Mouse (Mus musculus): ENCODE measurements around the gene Chdh.

The Chdh gene

GRCm38 (mm10) chr14:30011886-30012560 is 3.2 kb downstream of the Chdh start:
- DNase-seq (ENCODE audit: extremely low spot score), result no peak

GRCm38 (mm10) chr14:30014487-30014886 is 5.7 kb downstream of the Chdh start:
- no peak for DNase-seq (ENCODE audit: extremely low spot score)

GRCm38 (mm10) chr14:30015008-30015407 is 6.2 kb downstream of the Chdh start:
- no peak for DNase-seq (ENCODE audit: extremely low spot score)

- no peak for DNase-seq (ENCODE audit: extremely low spot score)
Observed at GRCm38 (mm10) chr14:30016666-30017065, 7.8 kb downstream of the Chdh start.

- DNase-seq (ENCODE audit: extremely low spot score), result no peak
Observed at GRCm38 (mm10) chr14:30017794-30018462, 9.1 kb downstream of the Chdh start.

GRCm38 (mm10) chr14:30018463-30018801 is 9.6 kb downstream of the Chdh start:
- no peak for DNase-seq (ENCODE audit: extremely low spot score)

- no peak for DNase-seq (ENCODE audit: extremely low spot score)
Observed at GRCm38 (mm10) chr14:30018846-30019245, 10.0 kb downstream of the Chdh start.

DNA sequence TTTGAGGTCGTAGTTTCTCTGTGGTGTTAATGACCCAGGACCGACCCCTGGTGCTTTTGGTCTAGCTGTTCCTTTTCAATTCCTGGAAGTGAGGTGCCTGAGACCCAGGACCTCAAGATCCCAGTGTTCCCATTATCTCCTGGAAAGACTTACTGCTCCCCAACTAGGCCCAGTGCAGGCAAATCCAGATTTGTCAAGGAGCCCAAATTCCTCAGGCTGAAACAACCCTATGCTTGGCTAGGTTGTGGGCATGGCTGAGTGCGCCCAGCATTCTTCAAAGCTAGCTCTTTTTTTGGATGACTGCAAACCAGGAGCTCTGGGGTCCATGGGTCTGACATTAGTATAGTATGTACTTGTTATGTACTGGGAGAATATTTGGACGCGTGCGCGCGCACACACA is 10.6 kb downstream of the Chdh start:
- no peak for DNase-seq (ENCODE audit: extremely low spot score)

GRCm38 (mm10) chr14:30019792-30020575 is 11.2 kb downstream of the Chdh start:
- DNase-seq (ENCODE audit: extremely low spot score), result no peak

- no peak for DNase-seq (ENCODE audit: extremely low spot score)
Observed at GRCm38 (mm10) chr14:30022471-30022870, 13.6 kb downstream of the Chdh start.

DNA sequence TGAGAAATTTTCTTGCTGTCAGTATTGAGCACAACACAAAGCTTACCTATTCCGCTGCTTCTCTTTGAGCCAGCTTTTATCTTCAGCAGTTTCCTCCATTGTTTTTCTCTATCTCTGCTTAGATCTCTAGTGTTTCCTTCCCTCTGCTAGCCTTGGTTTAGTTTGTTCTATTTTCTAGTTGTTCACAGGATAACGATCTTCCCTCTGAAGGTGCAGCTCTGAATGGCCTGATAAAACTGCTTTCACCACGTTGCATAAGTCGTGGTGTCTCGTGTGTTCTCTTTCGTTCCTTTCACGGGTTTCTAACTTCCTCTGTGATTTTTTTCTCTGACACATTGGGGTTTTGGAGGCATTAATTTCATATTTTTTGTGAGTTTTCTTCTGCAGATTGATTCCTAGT is 15.6 kb downstream of the Chdh start:
- no peak for DNase-seq (ENCODE audit: extremely low spot score)

DNA sequence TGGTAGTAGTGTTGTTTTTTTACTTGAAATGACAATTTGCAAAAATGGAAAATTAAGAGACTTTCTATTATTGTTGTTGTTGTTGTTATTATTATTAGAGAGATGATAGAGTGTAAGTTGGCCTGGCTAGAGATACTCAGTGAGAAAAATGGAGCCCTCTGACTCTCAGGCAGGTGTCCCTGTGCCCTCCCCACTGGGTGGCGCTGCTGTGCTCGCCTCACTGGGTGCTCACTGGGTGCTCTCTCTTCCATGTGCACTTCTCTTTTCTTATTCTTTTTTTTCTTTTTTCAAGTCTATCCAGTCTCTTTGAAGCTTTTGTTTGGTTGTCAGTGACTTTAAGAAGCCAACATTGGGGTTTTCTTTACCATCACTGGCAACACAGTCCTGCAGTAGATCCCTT is 18.6 kb downstream of the Chdh start:
- DNase-seq (ENCODE audit: extremely low spot score), result no peak

- no peak for DNase-seq (ENCODE audit: extremely low spot score)
Observed at GRCm38 (mm10) chr14:30033405-30033804, 24.6 kb downstream of the Chdh start.

DNA sequence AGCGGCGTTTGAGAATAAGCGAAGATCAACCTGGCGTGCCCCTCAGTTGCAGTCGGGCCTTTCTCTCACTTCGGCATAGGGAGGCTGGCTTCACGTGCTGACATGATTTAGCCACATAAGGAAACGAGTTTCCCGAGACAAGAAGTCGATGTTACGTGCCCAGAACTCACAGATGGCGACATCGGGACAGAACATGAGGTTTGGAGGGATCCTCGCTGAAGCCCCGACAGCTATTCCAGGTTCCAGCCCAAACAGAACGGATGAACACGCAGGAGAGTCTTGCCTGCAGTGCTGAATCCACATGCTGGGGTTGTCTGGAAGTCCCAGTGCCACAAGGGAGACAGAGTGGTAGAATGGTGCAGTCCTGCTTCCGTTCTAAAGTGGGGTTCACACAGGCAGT is 29.6 kb downstream of the Chdh start:
- DNase-seq (ENCODE audit: extremely low spot score), result no peak

DNA sequence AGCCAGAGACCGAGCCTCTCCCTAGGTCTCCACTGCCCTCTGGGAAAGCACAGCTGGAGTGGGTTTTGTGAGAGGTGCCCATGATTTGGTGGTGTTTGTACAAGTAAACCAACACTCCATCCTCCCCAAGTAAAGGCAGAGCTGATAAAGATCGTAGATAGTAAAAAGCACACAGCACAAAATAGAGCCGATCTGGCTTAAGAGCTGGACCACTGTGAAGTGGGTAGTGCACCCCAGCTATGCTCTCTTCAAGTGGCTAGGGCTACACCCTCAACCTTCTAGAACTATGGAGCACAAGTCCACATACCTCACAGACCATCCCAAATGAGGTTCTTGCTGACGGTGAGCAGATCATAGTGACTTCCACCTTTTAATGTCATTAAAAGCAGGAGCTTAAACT is 30.6 kb downstream of the Chdh start:
- DNase-seq (ENCODE audit: extremely low spot score), result no peak

DNA sequence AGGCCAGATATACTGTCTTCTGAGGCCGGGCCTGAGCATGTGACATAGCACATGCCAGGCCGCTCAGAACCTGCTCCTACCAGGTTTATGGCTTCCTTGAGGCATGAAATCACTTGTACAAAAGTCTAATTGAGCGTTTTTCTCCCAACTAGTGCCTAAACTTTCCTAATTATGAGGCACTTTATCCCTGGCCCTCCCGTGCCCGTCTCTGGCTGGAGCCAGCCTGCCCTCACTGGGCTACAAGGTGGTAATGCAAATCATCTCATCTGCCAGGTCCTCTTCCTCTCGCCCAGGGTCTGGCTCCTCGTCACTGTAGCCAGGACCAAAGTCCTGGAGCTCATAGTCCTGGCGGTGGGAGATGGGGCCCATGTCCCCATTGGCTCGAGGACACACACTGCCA is 33.0 kb downstream of the Chdh start:
- DNase-seq (ENCODE audit: extremely low spot score), result no peak

DNA sequence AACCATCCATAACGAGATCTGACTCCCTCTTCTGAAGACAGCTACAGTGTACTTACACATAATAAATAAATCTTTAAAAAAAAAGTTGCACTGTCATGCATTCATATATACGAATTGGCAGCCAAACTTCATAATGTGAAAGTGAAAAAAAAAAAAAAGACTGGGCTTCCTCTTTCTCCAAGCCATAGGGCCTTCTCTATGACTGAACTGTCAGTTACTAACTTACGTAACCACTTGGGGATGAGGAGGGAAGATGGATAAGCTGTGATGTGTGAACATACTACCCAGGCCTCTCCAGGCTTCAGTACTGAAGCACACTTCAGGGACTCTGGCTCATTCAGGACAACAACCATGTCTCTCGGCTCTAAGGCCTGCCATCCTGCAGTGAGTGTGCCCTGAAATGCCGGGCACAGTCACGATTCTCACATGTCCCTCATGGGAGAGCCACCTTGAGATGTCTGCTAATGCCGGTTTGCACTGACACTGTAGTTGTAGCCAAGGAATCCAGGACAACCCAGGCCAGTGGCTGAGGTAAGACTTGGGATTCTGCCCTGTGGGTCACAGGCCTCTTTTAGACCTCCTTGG is 34.6 kb downstream of the Chdh start:
- no peak for DNase-seq (ENCODE audit: extremely low spot score)

- DNase-seq (ENCODE audit: extremely low spot score), result no peak
Observed at GRCm38 (mm10) chr14:30045239-30045638, 36.4 kb downstream of the Chdh start.

DNA sequence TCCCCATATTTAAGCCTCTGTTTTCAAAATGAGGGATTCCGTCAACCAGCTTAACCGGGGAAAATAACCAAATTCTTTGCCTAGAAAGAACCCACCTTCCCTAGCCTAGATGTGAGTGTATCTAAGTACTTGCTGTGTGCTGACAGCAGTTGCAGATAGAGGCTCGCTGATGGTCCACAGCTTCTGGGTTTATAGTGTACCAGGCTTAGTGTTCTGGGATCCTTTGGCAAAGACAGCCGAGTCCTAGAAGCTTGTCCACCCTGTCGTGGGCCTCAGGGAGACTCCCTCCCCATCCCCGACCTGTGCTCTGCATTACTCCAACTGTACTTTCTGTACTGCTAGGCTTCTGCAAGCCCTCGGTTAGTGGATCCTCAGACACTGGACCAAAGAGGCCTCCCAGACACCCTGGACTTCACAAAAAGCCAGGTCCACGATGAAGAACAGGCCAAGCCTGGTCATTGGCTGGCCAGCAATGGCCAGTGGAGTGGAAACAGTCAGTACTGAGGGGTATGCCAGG is 36.9 kb downstream of the Chdh start:
- DNase-seq (ENCODE audit: extremely low spot score), result no peak

GRCm38 (mm10) chr14:30046976-30047375 is 38.2 kb downstream of the Chdh start:
- no peak for DNase-seq (ENCODE audit: extremely low spot score)

DNA sequence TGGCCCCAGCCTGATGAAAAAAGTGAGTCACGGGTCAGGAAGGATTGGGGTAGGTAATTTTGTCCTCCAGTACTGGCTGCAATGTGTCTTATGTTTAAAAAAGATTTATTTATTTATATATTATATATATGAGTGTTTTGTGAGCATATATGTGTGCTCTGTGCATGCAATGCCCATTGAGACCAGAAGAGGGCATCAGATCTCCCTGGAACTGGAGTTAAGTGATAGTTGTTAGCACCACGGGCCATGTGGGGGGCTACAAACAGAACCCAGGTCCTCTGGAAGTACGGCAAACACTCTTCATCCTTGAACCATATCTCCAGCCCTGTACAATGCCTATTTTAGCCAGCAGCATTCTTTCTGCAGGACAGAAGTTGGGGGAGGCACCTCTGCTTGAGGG is 39.2 kb downstream of the Chdh start:
- no peak for DNase-seq (ENCODE audit: extremely low spot score)

GRCm38 (mm10) chr14:30050280-30050679 is 41.5 kb downstream of the Chdh start:
- no peak for DNase-seq (ENCODE audit: extremely low spot score)
